Mouse (Mus musculus) small intestine, adult 2 months (tissue): ENCODE data around the gene Plcb4.

Experiments used
- CTCF ChIP-seq: fragments of 200-500 bp; IDR thresholded peaks from 2 replicates; pipeline ENCODE4 v1.5.1; 2012; ENCODE audit warnings: low read depth, mild to moderate bottlenecking, control low read depth, inconsistent platforms, low read length, moderate library complexity, mixed read lengths; ENCODE audit not compliant: insufficient replicate concordance, insufficient read length; ENCODE audit errors: extremely low read depth
- POLR2A ChIP-seq: fragments of 200-500 bp; IDR thresholded peaks from 2 replicates; pipeline ENCODE4 v1.6.1; 2012; ENCODE audit warnings: low read depth, mild to moderate bottlenecking, control low read depth, inconsistent platforms, low read length, moderate library complexity

GRCm38 (mm10) chr2:135812701-135813246, 154.0 kb downstream of the Plcb4 start:
- TF ChIP-seq POLR2A (no peak), CTCF (no peak)
